Mouse (Mus musculus) 3T3-L1 (cell line): Measurements from ENCODE around the gene Frmpd4.

Source experiments
- DNase-seq: peaks from one replicate; pipeline ENCODE4 v3.0.0-alpha.2; 2015; ENCODE audit warnings: low read depth, low spot score

The Frmpd4 gene

GRCm38 (mm10) chrX:168577131-168577530 is at the start of gene Frmpd4:
Frmpd4 (minus strand) TSS chrX:168577231.
- DNase-seq = no peak

GRCm38 (mm10) chrX:168595193-168595592 is 18.2 kb upstream of the Frmpd4 start:
- DNase-seq = no peak

- peak; percentile 3 for DNase-seq
These were observed 7.3 kb upstream of the Frmpd4 start for GRCm38 (mm10) chrX:168584303-168584702.

- DNase-seq = no peak
These were observed 5.2 kb downstream of the Frmpd4 start for GRCm38 (mm10) chrX:168571808-168572207.

GRCm38 (mm10) chrX:168569231-168569630 is 7.8 kb downstream of the Frmpd4 start:
- no peak for DNase-seq

GRCm38 (mm10) chrX:168505254-168505653 is 71.8 kb downstream of the Frmpd4 start:
- no peak for DNase-seq

GRCm38 (mm10) chrX:168455233-168455632 is 121.8 kb downstream of the Frmpd4 start:
- no peak for DNase-seq

GRCm38 (mm10) chrX:168431206-168431605 is 145.8 kb downstream of the Frmpd4 start:
- no peak for DNase-seq

- no peak for DNase-seq
These were observed 147.2 kb downstream of the Frmpd4 start for GRCm38 (mm10) chrX:168429814-168430213.

- DNase-seq = peak; percentile 51
These were observed 161.6 kb downstream of the Frmpd4 start for GRCm38 (mm10) chrX:168415403-168415802.

GRCm38 (mm10) chrX:168403512-168403911 is 173.5 kb downstream of the Frmpd4 start:
- DNase-seq = no peak

GRCm38 (mm10) chrX:168350431-168350830 is 226.6 kb downstream of the Frmpd4 start:
- no peak for DNase-seq

- no peak for DNase-seq
These were observed 227.5 kb downstream of the Frmpd4 start for GRCm38 (mm10) chrX:168349320-168350225.

GRCm38 (mm10) chrX:168338212-168338611 is 238.8 kb downstream of the Frmpd4 start:
- no peak for DNase-seq

- no peak for DNase-seq
These were observed 251.9 kb downstream of the Frmpd4 start for GRCm38 (mm10) chrX:168325161-168325560.

GRCm38 (mm10) chrX:168312158-168312557 is 264.9 kb downstream of the Frmpd4 start:
- no peak for DNase-seq

- DNase-seq = no peak
These were observed 266.9 kb downstream of the Frmpd4 start for GRCm38 (mm10) chrX:168310143-168310542.

GRCm38 (mm10) chrX:168292506-168292905 is 284.5 kb downstream of the Frmpd4 start:
- DNase-seq = peak; percentile 1

GRCm38 (mm10) chrX:168207034-168207433 is 370.0 kb downstream of the Frmpd4 start:
- DNase-seq = no peak

GRCm38 (mm10) chrX:168191944-168192343 is 385.1 kb downstream of the Frmpd4 start:
- no peak for DNase-seq

- DNase-seq = no peak
These were observed 387.5 kb downstream of the Frmpd4 start for GRCm38 (mm10) chrX:168189563-168189962.

GRCm38 (mm10) chrX:168163001-168163400 is 414.0 kb downstream of the Frmpd4 start:
- no peak for DNase-seq

- DNase-seq = no peak
These were observed 418.2 kb downstream of the Frmpd4 start for GRCm38 (mm10) chrX:168158866-168159265.
